Mouse (Mus musculus) layer of hippocampus, adult 8-10 months (tissue): ENCODE measurements around the gene Prune2. TPM values are rescaled to one million over a fixed set of nuclear protein-coding genes. Genes with fewer than 3 reads are reported as not detected.

Experiments used
- DNase-seq, 2 experiments: peaks; one replicate each; pipeline ENCODE4 v3.0.0; 2022; ENCODE audit warnings: low spot score in 2 of 2
- total RNA-seq, 4 experiments: library from RNA; stranded (reverse); gene quantifications; 2 replicates each; pipeline ENCODE4 v1.2.4; 2022

Gene Prune2
- total RNA-seq, 4 experiments from 2014 or later: 80.4 to 87.7 (median 84.4) TPM

GRCm38 (mm10) chr19:17255511-17255910 lies 299.6 kb downstream of the Prune2 start:
- DNase-seq: no peak

DNA sequence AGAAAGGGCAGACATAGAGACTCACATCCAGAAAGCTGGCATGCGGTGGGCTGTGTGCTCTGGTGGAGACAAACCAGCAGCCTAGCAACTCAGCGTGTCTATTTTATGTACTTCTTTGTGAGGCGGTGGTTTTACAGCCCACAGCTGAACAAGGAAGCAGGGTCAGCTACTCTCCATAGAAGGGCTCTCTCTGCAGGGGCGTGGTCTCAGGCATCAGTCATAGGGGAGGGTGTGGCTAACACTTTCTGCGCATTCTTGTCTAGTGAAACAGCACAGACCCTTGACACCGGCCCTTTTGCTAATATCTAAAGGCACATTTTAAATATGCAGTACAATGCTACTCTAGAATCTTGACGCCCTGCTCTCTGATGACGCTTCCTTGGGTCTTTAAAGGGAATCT lies 300.5 kb downstream of the Prune2 start:
- DNase-seq: no peak

DNA sequence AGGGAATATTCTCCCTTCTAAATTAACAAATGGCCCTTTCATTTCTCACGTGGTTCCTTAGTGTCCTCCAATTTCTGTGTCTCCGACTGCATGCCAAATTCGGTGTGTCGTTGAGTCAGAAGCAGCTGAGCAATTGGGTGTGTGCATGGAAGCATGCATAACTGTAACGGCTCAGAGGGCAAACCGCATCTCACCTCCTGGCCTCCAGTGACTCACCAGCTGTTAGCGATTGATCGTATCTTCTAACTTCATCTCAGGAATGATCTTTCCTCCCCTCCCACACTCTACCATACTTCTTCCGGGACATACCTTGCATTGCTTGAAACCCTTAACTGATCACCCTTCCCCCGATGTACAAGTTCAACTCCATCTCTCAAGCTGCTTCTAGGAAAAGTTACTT lies 300.9 kb downstream of the Prune2 start:
- DNase-seq: no peak

GRCm38 (mm10) chr19:17263181-17263580 lies 307.3 kb downstream of the Prune2 start:
- DNase-seq: no peak

DNA sequence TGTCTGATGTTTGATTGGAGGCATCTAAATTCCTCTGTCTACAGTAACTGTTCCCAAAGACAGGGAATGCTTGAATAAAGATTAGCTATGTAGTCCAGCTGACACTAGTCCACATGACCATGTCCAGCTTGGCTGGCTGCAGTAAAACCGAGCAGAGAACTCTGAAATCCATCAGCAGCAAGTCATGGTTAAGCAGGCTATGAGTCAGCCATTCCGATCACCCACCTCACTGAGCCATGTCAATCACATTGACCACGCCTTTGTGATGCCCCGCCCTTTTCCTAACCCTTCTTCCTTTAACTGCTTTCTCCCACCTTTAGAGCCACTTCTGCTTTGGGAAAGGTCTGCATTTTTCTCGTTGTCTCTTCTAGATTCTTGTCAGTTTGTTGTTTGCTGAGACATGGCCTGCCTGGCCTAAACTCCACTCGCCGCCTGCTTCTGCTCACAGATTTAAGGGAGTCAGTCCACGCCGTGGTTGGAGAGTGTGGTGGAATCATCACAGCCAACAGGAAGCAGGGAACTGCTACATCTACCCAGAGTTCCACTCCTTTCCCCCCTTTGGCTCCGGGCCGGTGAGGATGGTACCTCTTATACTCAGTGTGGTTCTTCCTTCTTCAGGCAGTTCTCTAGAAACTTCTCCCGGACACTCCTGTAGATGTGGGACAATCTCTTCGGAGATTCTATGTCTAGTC lies 307.9 kb downstream of the Prune2 start:
- no peak for DNase-seq

DNA sequence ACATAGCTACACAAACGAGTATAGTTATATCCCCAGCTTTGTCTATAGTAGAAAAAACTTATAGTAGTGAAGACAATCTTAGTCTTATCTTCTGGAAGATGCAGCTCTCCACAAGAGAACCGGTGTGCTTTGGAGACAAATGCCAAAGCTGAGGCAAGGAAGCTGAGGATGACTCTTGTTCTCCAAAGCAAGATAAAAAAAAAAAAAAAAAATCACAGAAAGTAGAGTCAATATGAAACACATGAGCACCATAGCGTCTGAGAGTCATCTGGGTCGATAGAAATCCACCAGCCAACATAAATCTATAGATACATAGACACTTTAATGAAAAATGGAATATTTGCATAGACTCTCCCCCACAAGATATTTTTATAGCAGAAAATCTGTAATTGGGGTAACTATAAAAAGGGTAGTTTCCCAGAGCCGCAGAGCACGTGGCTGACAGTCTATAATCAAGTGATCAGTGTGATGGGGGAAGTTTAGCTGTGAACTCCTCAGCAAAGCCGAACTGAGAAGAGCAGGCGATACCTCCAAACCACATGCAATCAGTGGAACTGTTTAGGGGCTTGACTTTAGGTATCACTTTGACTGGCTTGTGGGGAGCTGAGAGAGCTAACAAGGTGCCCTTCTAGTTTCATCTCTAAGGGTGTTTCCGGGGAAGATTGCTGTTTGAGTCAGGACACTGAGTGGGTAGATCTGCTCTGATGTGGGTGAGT lies 308.7 kb downstream of the Prune2 start:
- no peak for DNase-seq

DNA sequence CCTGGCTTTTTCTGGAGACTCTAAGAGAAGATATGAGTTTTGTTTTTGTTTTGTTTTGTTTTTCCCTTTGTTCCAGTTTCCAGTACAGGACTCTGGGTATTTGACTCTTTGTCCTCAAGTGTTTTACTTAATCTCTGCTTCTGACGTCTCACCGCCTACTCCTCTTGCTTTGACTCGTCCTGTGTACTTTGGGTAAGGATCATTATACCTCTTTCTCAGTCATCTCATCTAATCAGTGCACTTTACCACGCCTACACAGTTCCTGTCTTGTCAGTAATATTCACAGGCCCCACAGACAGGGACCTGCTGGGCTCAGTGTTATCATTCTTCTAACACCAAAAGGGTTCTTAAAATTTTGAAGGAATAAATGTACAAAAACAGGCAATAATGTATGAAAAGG lies 312.8 kb downstream of the Prune2 start:
- DNase-seq: no peak

- no peak for DNase-seq
Measured at GRCm38 (mm10) chr19:17271179-17271622, 315.3 kb downstream of the Prune2 start.

- no peak for DNase-seq
Measured at GRCm38 (mm10) chr19:17272988-17273387, 317.1 kb downstream of the Prune2 start.

Other genes starting within 250 kb of the Prune2 start
- gene Vps13a, start 175.2 kb upstream of the Prune2 start, total RNA-seq: 10 to 100 TPM; 58.7 to 86.7 (median 72.7) TPM
- not detected for gene Foxb2, start 82.3 kb upstream of the Prune2 start, total RNA-seq